Mouse (Mus musculus): ENCODE measurements at regions not wholly inside any gene's neighbourhood (a gene's known extent, or its start where the extent isn't known, plus 50 kb on each side); places are given as distances from the start of the nearest gene placed in this dataset.
A peak's percentile ranks its signal among the peaks of the same experiment; 100 is the strongest.

DNA sequence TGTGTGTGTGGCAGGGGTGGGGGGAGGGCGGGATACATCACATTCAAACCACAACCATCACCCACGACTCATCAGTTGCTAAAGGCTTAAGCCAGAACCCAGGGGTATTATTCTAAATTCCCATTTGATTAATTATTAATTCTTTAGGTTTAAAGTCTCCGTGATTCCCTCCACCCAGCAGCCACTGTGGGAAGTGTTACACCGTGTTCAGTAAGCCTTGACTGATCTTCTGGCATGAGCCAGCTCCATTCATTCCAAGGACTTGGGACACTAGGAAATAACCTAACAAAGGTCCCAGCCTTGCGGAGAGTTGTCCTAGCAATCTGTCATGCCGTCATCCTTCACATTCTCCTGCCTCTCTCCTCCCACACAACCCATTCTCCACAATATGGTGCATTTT lies 256.6 kb downstream of the Rps15a start:
- no peak for DNase-seq

DNA sequence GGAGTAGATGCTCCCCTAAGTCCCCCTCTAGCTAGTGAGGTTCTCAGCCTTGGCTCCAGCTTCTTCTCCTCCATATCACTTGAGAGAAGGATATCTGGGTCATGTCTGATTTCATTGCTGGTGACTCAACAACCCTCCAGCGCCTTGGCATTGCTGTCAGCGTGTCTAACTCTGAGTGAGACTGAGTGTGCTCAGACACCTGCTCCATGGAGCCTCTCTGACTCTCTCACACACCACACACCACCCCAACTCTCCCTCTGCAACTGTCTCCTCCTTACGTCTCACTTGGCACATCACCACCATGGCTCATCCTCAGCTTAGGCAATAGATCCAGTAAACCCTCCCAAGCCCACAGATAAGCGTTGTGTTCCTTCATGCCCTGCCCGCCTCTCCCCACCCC lies 260.0 kb downstream of the Rps15a start:
- no peak for DNase-seq

DNA sequence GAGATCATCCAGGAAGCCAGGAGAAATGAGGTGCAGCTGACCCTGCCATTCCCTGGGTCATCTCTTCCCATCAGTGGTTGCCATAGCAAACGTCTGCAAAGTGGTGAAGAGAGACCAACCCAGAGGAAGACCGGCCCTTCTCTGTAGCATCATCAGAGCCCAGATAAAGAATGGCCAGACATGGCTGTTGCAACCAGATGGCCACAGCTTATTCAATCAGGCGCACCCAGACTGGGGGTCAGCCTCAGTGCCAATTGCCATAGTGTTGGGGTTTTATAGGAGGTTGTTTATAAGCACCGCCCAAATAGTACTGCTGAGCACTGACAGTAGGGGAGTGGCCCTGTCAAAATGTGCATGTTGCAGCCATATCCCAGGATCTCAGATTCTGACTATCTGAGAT lies 262.3 kb downstream of the Rps15a start:
- no peak for DNase-seq

DNA sequence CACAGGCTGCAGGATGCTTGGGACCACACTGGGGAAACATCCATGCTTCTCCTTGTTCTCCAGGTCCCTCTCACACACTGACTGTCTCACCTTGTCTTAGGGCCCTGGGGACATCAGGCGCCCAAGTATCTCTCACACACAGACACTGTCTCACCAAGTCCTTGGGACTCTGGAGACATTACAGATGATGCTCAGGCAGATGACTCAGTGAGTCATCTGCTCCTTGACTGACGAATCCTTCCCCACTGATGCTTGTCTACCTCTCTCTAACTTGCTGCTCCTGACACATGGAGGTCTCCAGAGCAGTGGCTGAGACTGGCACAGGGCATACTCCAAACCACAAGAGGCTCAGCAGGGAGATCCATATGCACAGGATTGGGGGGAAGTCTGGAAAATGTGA lies 263.1 kb downstream of the Rps15a start:
- no peak for DNase-seq

DNA sequence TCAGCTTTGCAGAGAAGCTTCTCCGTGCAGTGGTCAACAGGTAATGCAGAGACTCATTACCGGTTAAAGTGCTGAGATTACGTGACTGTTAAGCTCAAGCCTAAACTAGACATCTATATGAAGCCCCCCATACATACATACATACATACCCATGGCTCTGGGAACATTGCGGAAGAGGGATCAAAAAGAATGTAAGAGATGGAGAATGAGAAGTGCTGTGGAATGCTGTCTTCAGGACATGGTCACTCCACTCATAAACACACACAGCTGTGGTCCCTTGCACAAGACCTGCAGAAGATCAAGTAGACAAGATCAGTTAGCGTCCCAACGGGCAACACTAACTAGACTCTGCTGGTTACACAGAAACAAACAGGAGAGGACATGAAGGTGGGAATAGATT lies 265.2 kb downstream of the Rps15a start:
- no peak for DNase-seq

DNA sequence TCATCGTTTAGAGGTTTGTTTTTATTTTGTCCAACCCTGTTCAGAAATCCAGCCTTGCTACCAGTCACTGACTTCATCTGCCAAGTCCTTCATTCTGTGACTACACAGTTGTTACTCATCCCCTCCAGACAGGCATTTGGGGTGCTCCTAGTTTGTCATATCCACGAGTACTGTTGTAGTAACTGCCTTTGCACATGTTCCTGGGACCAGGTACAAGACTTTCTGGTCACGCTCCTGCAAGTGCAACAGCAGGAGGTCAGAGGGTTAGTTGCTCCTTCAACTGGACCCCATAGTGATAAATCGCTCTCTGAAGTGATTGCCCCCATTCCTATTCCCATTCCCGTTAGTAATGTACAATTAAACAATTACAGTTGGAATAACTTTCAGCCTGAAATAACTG lies 269.9 kb downstream of the Rps15a start:
- no peak for DNase-seq

DNA sequence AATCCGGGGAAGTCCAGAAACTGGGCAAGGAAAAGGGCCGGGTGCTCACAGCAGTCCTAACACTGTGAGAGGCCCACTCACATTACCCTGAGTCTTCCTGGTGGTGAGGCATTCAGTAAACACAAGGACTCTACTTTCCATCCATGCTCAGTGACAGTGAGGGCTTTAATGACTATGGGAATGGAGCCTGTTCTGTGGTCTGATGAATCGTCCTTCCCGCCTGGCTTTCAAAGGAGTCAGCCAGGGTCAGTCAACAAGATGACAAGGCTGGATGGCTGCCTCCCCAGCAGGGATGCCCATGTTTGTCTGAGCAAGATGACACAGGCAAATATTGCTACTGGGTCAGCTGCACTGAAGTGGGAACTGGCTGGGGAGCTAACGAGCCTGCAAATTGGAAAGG lies 273.2 kb downstream of the Rps15a start:
- no peak for DNase-seq

DNA sequence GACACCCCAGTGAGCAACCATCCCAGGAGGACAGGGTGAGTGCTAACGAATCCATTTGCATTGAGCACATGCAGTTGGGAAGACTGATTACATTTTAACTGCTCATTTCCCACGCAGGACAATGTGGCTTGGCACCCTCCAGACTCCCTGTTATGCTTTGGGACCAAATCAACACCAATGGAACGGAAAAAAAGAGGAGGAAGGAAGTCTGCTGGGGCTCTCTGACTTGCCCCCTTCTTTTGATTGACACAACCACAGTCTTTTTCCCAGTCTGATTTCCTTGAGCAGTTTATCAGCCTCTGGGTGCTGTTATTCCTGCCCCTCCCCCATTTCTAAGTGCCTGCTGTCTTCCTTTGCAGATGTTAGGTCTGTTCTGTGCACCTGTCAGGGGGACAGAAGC lies 321.0 kb downstream of the Rps15a start:
- DNase-seq, result no peak

DNA sequence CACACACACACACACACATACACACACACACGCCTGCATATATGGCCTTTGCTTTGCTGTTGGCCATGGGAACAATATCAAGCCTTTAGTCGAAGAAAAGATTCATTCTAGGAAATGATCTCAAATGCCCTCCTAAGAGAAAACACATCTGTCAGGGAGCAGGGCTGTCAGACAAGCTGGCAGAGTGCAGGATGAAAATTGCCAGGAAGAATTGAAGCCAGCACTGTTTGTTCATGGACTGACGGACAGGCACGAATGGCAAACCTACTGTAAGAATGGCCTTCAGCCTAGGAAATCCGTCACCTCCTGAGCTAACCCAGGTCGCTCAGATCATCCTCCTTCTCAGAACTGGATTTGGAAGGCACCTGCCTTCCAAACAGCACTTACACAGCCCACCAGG lies 322.0 kb downstream of the Rps15a start:
- no peak for DNase-seq

DNA sequence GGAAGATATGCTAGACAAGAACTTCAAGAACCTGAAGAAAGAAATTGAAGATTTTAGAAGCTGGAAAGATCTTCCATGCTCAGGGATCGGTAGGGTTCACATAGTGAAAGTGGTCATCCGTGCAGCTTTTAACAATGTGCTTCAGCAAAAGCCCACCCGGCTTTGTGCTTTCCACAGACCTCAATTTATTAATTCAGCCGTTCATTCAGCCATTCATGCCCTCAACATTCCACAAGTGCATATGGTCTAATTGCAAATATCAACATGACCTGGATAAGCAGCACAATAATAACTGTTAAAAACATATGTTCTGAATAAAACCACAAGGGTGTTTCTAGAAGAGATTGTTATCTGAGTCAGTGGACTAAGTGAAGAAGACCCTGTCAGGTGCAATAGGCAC lies 323.5 kb downstream of the Rps15a start:
- DNase-seq, result no peak

DNA sequence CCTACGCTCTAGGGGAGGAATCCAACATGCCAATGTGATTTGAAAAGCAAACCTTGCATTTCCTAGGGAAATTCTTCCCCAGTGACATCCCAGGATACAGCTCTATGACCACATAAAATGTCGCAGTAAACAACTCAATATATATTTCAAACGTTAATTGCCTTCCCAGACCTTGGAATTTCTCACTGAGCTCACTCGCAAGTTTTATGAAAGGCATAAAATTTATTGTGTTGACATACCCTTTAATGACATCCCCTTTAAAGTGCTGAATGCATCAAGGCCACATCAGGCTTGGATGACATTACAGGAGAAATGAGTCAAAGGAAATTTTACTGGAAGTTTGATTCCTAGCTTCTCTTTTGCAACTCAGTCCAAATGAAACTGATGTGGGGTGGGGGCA lies 337.0 kb downstream of the Rps15a start:
- no peak for DNase-seq

DNA sequence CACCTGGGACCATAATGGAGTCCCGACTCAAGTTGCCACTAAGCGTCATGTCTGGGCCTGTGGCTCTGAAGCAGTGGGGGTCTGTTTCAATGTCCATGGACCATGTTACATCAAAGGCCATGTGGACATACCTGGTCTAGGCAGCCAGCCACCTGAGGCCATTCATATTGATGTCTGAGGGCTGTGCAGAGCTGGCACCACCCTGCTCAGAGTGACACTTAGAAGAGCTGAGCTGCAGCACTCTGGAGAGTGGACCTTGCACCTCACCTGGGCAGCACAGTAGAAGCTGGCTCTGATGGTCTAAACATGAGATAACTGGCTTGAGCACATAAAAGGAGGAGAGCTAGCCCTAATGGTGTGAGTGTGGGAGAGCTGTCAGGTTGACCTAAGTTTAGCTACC lies 338.1 kb downstream of the Rps15a start:
- DNase-seq, result no peak

DNA sequence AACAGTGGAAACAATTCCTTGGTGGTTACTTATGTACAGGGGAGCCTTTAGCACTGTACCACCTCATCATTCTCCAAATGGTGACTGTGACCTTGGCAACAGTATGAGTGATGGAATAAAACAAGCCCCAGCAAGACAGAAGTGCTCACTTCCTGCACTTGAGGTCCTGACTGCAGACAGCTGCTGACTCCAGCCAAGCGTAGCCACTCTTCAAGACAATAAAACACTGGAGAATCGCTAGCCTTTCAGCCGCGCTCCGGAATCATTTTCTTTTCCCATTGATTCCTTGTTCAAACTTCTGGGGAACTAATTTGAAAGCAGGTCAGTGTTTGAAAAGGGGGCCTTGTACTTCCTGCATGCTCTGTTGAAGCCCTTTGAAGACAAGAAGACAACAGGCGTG lies 344.2 kb downstream of the Rps15a start:
- no peak for DNase-seq

DNA sequence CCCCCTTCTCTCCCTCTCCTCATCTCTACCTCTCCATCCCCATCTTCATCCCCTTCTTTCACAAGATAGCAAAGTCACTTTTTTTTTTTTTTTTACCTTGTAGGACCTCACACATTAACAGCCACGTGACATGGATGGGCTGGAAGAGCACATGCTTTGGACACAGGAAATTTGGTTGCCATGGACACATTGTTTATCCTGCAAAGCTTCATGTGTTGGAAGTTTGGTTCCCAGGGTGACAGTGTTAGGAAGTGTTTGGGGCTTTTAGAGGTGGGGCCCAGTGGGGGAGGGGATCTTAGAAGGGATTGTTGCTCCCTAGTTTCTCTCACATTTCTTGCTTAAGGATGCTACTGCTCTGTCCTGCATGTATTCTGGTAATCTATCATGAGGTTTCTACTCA lies 356.5 kb downstream of the Rps15a start:
- no peak for DNase-seq

DNA sequence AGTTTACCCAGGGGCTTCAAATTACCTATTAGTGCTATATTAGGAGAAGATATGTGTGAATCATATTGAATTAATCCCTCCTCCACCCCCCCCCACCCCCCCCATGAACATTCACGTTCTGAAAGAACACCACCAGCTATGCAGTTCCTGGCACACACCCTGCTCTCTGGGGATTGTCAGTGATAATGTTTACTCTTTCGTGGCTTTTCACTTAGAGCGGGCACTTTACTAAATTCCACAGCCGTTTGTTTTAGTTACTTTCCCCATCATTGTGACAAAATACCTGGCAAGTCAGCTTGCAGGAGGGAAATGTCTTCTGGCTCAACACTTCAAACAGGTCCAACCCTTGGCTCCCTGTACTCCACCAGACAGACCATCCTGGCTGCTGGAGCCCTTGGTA lies 359.0 kb downstream of the Rps15a start:
- DNase-seq, result no peak

DNA sequence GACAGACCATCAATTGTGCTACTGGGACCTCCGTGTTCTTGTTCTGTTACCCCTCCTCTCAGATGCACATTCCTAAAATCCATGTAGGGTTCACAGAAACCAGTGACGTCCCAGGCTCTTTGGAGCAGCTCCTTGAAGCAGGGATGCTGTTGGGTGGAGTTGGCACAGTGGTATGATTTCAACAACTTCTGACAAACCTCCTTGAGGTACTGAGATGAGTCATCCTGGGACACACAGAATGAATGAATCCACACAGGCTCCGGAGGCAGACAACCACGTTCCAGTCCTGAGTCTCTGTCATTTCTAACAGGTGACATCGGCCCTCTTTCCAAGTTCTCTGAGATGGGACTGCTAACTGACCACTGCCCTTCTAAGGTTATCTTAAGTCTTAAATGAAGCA lies 360.2 kb downstream of the Rps15a start:
- DNase-seq, result no peak

DNA sequence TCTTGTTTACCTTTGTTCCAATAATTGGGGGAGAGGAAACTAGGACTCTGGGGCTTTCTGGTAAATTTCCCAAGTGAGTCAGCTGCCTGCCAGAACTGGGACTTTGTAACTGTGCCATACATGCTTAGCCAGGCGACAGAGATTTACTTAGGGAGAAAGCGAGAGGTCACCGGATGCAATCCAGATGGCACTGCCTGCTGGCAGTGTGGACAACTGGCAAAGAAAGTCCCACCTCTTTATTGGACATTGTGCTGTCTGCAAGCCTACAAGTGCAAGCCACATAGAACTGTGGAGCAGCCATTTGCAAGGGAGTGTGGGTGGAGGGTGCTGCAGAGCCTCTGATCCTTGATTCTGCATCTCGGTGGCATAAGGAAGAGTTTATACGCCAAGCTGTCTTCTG lies 362.7 kb downstream of the Rps15a start:
- peak in 1 of 2 experiments; percentile 0 for DNase-seq

DNA sequence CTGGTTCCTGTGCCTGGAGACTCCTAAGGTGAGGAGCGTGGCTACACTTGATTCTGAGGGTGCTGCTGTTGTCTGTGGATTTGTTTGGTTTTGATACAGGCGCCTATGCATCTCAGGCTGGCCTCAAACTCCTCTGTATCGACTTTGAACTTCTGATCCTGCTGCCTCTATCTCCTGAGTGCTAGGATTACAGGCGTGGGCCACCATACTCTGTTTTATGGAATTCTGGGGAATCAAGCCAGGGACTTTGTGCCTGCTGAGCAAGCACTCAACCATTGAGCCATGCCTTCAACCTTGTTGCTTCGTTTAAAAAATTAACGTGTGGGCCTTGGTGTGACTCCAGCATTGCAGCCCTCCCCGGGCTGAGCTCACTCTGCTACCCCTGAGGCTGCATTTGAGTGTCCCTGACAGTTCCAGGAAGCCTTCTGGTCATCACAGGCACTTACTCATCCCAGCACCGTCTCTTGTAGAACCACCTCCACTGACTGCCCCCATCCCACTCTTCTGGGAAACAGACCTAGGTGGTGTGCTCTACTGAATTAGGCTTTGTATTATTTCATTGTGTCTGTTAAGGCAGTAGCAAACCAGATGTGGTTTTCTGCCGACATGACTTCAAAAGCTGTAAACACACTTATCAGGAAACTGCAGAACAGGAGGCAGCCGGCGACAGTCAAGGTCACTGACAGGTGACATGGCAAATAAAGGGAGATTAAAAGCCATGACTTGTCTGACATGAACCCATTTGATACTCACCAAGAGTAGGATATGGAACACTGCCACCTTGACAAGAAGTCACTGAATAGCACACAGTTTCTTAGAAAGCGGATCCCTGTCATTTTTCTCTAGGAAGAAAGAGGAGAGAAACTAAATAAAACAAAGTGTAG lies 363.4 kb downstream of the Rps15a start:
- DNase-seq, result no peak

DNA sequence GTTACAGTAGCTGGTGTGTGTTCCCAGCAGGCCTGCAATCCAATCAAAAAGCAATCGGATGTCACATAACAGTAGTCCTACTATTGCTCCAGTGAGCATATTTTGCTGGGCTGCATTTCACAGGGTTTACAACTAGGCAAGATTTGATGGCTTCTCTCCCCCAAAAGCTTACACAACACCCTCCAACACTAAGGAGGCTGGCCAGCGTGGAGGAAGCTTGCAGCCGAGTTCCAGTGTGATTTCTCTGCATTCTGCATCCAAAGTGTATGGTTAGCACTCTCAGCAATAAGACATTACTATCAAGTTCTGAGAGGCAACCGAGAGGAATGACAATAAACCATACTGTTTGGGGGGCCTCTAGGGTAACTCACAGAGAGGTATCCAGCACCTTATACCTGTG lies 367.2 kb downstream of the Xylt1 start:
- no peak for DNase-seq

DNA sequence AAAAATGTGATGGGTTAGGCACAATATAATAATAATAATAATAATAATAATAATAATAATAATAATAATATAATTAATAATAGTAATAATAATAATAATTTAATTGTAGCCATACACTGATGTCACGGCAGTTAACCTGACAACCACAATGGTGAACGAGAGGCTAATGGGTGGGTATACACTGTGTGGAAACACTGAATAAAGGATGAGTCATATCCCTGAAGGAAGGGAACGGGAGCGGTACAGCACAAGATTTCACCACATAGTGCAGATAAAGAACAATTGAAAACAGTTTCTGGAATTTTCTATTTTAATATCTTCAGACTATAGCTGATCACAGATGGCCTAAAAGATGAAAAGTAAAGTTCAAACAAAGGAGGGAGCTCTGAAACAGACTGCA lies 365.6 kb downstream of the Xylt1 start:
- no peak for DNase-seq

DNA sequence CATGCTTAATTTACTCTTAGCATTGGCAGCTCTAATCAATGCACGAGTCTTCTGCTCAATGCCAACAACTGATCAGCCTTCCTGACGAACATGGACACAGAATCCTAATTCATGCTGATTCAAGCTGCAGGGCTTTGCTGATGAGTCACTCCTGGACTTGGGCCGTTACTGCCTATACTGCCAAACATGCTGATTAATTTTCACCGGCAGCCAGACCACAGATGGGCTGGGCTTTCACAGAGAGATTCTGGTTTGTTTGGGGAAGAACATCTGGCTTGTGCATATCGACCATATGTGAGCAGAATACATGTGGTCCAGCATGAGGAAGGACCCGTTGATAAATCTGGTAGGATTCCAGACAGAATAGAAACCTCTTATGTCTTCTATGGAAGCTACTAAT lies 358.9 kb downstream of the Xylt1 start:
- no peak for DNase-seq

DNA sequence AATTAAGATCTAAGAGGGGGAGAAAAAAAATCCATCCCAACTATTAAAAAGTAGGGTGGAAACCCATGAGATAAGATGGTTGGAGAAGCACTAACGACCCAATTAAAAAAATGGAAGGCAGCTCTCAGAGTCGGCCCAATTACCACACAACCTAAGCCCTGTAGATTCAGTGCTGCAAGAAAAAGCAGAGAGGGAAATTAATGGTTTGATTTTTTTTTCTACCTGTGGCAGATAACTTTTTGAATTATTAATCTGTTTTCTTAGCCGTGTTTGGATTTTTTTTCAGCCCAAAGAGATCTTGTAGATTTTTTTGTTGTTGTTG lies 354.9 kb downstream of the Xylt1 start:
- no peak for DNase-seq

DNA sequence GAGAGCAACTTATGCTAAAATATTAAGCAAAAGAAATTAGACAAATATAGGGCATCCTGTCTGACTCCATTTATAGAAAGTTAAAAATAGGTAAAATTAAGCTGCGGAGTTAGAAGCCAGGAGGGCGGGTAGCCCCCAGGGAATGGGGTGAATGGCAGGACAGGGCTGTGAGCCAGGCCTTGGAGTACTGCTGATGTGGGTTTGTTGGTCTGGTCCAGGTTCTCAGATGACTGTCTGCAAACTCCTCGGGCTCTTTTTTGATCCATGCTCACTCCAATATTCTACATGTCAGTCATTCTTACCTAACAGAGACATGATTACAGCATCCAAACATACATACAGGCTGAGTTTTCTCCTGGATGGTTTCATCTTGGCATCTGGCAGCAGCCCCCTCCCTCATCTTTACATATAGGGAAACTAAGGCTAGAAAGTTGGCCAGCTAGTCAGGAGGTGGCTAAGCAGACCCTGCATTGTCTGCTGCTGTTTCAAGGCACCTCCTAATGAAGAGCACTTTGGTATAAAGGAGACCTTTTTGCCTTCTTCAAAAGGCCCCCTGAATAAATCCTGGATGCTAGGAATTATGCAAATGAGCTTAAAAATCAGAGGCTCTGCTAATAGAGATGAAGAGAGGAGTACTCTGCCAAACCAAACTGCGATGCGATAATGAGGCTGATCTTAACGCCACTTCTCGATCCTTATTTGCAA lies 354.4 kb downstream of the Xylt1 start:
- no peak for DNase-seq

DNA sequence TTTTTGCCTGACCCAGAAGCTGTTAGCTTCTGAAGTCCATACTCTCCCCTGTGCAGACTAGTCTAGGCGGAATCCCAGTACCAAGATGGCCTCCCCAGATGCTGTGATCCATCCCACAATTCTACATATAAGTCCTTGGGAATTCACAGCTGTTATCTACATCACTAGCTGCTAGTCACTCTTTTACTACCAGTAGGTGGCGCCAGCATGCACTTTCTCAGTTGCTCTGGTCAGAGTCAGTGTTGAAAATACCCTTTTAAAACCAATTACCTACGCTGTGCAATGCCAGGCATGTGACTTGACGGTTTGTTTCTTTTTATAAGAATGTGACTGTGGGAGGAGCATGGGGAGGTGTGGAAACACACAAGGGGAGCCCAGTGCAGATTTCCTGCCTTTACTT lies 348.3 kb downstream of the Xylt1 start:
- no peak for DNase-seq

Measured in kidney, adult 8-10 months (tissue).